11 mouse cellular contexts compared by ENCODE assay signal in the genomic region with DNA sequence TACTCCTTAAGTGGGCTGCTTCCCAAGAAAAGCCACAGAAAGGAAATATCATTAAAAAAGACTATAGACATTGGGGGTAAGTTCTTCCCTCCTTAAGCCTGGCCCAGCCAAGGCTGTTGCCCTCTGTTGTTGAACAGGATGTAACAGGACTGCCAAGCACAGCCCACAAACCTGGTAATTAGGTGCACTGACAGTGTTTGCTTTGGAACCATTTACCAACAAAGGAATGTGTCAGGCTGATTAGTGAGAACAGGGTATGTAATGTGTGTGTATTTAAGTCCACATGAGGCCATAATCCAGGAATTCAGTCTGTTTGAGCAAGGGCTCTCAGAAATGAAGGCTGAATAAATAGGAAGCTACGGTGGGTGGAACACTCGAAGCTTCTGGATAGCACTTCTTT.
DNase-seq lines count a peak whose midpoint lies in the region; ATAC-seq lines count a peak whose summit lies in the region.
"Had no signal": no experiment of that assay in that cellular context is flagged by ENCODE, and none has a peak within 500 bp of the region (broad histone marks: within the 10 kb centered on the region; RNA-seq: fewer than 3 reads in every experiment).

No protein-coding gene starts in this region.

- H3K9ac ChIP-seq in heart, embryonic 11.5 days (ENCODE audit: low read depth, low read length): no peak overlapping the region
- H3K9ac ChIP-seq in embryonic facial prominence, embryonic 15.5 days: no peak overlapping the region
- H3K9ac ChIP-seq in kidney, embryonic 16.5 days (replicated peaks; ENCODE audit: low read length): no peak overlapping the region

- no peak overlapping the region for H3K4me3 ChIP-seq in heart, embryonic 11.5 days (ENCODE audit: low read depth, low read length)
- H3K4me3 ChIP-seq in embryonic facial prominence, embryonic 15.5 days (replicated peaks): no peak overlapping the region
- H3K4me3 ChIP-seq in kidney, embryonic 16.5 days (ENCODE audit: low read length): no peak overlapping the region
- H3K4me3 ChIP-seq: heart, adult 2 months; myocyte had no signal

- H3K27me3 ChIP-seq in heart, embryonic 11.5 days (ENCODE audit: control insufficient read depth, insufficient read depth, low read length): no peaks in the 10 kb centered on the region
- no peaks in the 10 kb centered on the region for H3K27me3 ChIP-seq in embryonic facial prominence, embryonic 15.5 days
- no peaks in the 10 kb centered on the region for H3K27me3 ChIP-seq in kidney, embryonic 16.5 days (ENCODE audit: insufficient read depth, low read length)

- no peaks in the 10 kb centered on the region for H3K9me3 ChIP-seq in heart, embryonic 11.5 days (replicated peaks; ENCODE audit: control insufficient read depth, low read length)
- no peaks in the 10 kb centered on the region for H3K9me3 ChIP-seq in embryonic facial prominence, embryonic 15.5 days (replicated peaks)
- no peaks in the 10 kb centered on the region for H3K9me3 ChIP-seq in kidney, embryonic 16.5 days (ENCODE audit: low read length)

- no peak overlapping the region for H3K4me2 ChIP-seq in heart, embryonic 11.5 days
- H3K4me2 ChIP-seq in embryonic facial prominence, embryonic 15.5 days (replicated peaks): no peak overlapping the region
- no peak overlapping the region for H3K4me2 ChIP-seq in kidney, embryonic 16.5 days (replicated peaks; ENCODE audit: low read depth, low read length)

- WGBS in heart, embryonic 11.5 days (ENCODE audit: insufficient replicate concordance): 62% methylated on average over 2 of the region's 2 CpGs
- WGBS in embryonic facial prominence, embryonic 15.5 days: 45% methylated on average over 2 of the region's 2 CpGs
- WGBS in kidney, embryonic 16.5 days: 60% methylated on average over 2 of the region's 2 CpGs

- no peak for DNase-seq in heart, postnatal 14 days
- peak; percentile 86 for DNase-seq in lung, postnatal 36 days
- no peak for DNase-seq in ovary, postnatal 36 days (ENCODE audit: low spot score)
- DNase-seq in gastrocnemius, postnatal 4 days (ENCODE audit: low spot score in 2 of 2): no peak
- DNase-seq in spleen, postnatal 36 days (ENCODE audit: low spot score in 2 of 2): no peak
- DNase-seq: cerebellum, postnatal 36 days had no signal

- H3K27ac ChIP-seq in heart, embryonic 11.5 days (ENCODE audit: low read depth, low read length): 0 out of 2 replicates have a peak overlapping the region, but pooled peaks have one; percentile 6
- H3K27ac ChIP-seq in embryonic facial prominence, embryonic 15.5 days (replicated peaks): no peak overlapping the region
- H3K27ac ChIP-seq in kidney, embryonic 16.5 days (ENCODE audit: low read length): no peak overlapping the region
- H3K27ac ChIP-seq: heart, adult 2 months had no signal

- H3K36me3 ChIP-seq in heart, embryonic 11.5 days (ENCODE audit: control insufficient read depth, insufficient read depth, low read length): no peaks in the 10 kb centered on the region
- no peaks in the 10 kb centered on the region for H3K36me3 ChIP-seq in embryonic facial prominence, embryonic 15.5 days
- no peaks in the 10 kb centered on the region for H3K36me3 ChIP-seq in kidney, embryonic 16.5 days (ENCODE audit: insufficient read depth, low read length)

- H3K4me1 ChIP-seq in heart, embryonic 11.5 days (ENCODE audit: control insufficient read depth, insufficient read depth, low read length): peaks cover 4% of the 10 kb centered on the region; the same call in 1 of the 2 replicates
- H3K4me1 ChIP-seq in embryonic facial prominence, embryonic 15.5 days: no peaks in the 10 kb centered on the region
- H3K4me1 ChIP-seq in kidney, embryonic 16.5 days (ENCODE audit: insufficient read depth, low read length): no peaks in the 10 kb centered on the region

- 0 out of 2 replicates have a peak, but pooled peaks have one; percentile 22 for ATAC-seq in heart, embryonic 11.5 days (replicated peaks; ENCODE audit: insufficient number of reproducible peaks, low FRiP score, low TSS enrichment)
- ATAC-seq in embryonic facial prominence, embryonic 15.5 days (ENCODE audit: insufficient number of reproducible peaks, low FRiP score, low TSS enrichment, low read depth): peak; percentile 73
- peak; percentile 63 for ATAC-seq in kidney, embryonic 16.5 days (ENCODE audit: low FRiP score, low TSS enrichment)

- intact Hi-C loops in heart, postnatal 14 days (cut with DNase I): no loop called here

Comparison
In these comparisons a context has a peak if more than half of its experiments do, and no peak if none do; other contexts are left out.
1. ATAC-seq: peak in every context shown above with its lines; median percentile 73 in embryonic facial prominence, embryonic 15.5 days; 63 in kidney, embryonic 16.5 days; 22 in heart, embryonic 11.5 days.